Mouse (Mus musculus): Measurements from ENCODE around the gene Alox12b. TPM values are rescaled to one million over a fixed set of nuclear protein-coding genes. Genes with fewer than 3 reads are reported as not detected.

Alox12b gene
- polyA plus RNA-seq, 1 experiment from 2014 or later: 0.53 TPM

GRCm38 (mm10) chr11:69114621-69115020, 42.2 kb upstream of the Alox12b start:
- H3K4me3 ChIP-seq (ENCODE audit: low read depth, low read length): no peak overlapping the region
- no peak for ATAC-seq
- no peak overlapping the region for H3K4me2 ChIP-seq (ENCODE audit: low read length)
- peaks cover 15% of the 10 kb centered on the region for H3K4me1 ChIP-seq (ENCODE audit: control insufficient read depth, insufficient read depth, low read length)
- no peaks in the 10 kb centered on the region for H3K27me3 ChIP-seq (ENCODE audit: control insufficient read depth, insufficient read depth, low read depth, low read length)
- H3K9me3 ChIP-seq (replicated peaks; ENCODE audit: control insufficient read depth, low read length, poor library complexity, severe bottlenecking): no peaks in the 10 kb centered on the region
- no peak overlapping the region for H3K27ac ChIP-seq (ENCODE audit: low read length)
- no peak overlapping the region for H3K9ac ChIP-seq (ENCODE audit: low read depth, low read length)
- 78% methylated on average over 3 of the region's 3 CpGs for WGBS
- H3K36me3 ChIP-seq (ENCODE audit: control insufficient read depth, insufficient read depth, low read length): no peaks in the 10 kb centered on the region

GRCm38 (mm10) chr11:69116843-69117242, 39.9 kb upstream of the Alox12b start:
- no peak for ATAC-seq
- 65% methylated on average over 5 of the region's 5 CpGs for WGBS

GRCm38 (mm10) chr11:69117737-69118695, 38.8 kb upstream of the Alox12b start:
- H3K27me3 ChIP-seq (ENCODE audit: control insufficient read depth, insufficient read depth, low read depth, low read length): peaks cover 4% of the 10 kb centered on the region; the same call in 1 of the 2 replicates
- no peak for ATAC-seq
- H3K9me3 ChIP-seq (replicated peaks; ENCODE audit: control insufficient read depth, low read length, poor library complexity, severe bottlenecking): no peaks in the 10 kb centered on the region
- peak overlapping the region; percentile 72 for H3K27ac ChIP-seq (ENCODE audit: low read length)
- H3K36me3 ChIP-seq (ENCODE audit: control insufficient read depth, insufficient read depth, low read length): no peaks in the 10 kb centered on the region
- H3K9ac ChIP-seq (ENCODE audit: low read depth, low read length): peak overlapping the region; percentile 66
- under 1% methylated on average over 44 of the region's 45 CpGs for WGBS
- H3K4me2 ChIP-seq (ENCODE audit: low read length): peak overlapping the region; percentile 95
- peaks cover 28% of the 10 kb centered on the region for H3K4me1 ChIP-seq (ENCODE audit: control insufficient read depth, insufficient read depth, low read length)
- peak overlapping the region; percentile 60 for H3K4me3 ChIP-seq (ENCODE audit: low read depth, low read length)

More at GRCm38 (mm10) chr11:69116843-69117242, 39.9 kb upstream of the Alox12b start:
- Histone ChIP-seq H3K9ac (ENCODE audit: low read depth, low read length) (no peak overlapping the region), H3K4me3 (ENCODE audit: low read depth, low read length) (no peak overlapping the region; the same call in 1 of the 2 replicates), H3K27me3 (ENCODE audit: control insufficient read depth, insufficient read depth, low read depth, low read length) (peaks cover 4% of the 10 kb centered on the region; the same call in 1 of the 2 replicates), H3K4me2 (ENCODE audit: low read length) (peak overlapping the region; percentile 95), H3K36me3 (ENCODE audit: control insufficient read depth, insufficient read depth, low read length) (no peaks in the 10 kb centered on the region), H3K4me1 (ENCODE audit: control insufficient read depth, insufficient read depth, low read length) (peaks cover 28% of the 10 kb centered on the region), H3K27ac (ENCODE audit: low read length) (no peak overlapping the region), H3K9me3 (replicated peaks; ENCODE audit: control insufficient read depth, low read length, poor library complexity, severe bottlenecking) (no peaks in the 10 kb centered on the region)

- peaks cover 28% of the 10 kb centered on the region for H3K4me1 ChIP-seq (ENCODE audit: control insufficient read depth, insufficient read depth, low read length)
- ATAC-seq: peak; percentile 21; the same call in 1 of the 2 replicates
- peak overlapping the region; percentile 53 for H3K9ac ChIP-seq (ENCODE audit: low read depth, low read length)
- H3K27me3 ChIP-seq (ENCODE audit: control insufficient read depth, insufficient read depth, low read depth, low read length): peaks cover 4% of the 10 kb centered on the region; the same call in 1 of the 2 replicates
- H3K9me3 ChIP-seq (replicated peaks; ENCODE audit: control insufficient read depth, low read length, poor library complexity, severe bottlenecking): no peaks in the 10 kb centered on the region
- under 1% methylated on average over 15 of the region's 15 CpGs for WGBS
- no peaks in the 10 kb centered on the region for H3K36me3 ChIP-seq (ENCODE audit: control insufficient read depth, insufficient read depth, low read length)
- H3K4me2 ChIP-seq (ENCODE audit: low read length): peak overlapping the region; percentile 95
- H3K4me3 ChIP-seq (ENCODE audit: low read depth, low read length): peak overlapping the region; percentile 60
- H3K27ac ChIP-seq (ENCODE audit: low read length): no peak overlapping the region
Observed at GRCm38 (mm10) chr11:69118765-69119164, 38.0 kb upstream of the Alox12b start.

- H3K36me3 ChIP-seq (ENCODE audit: control insufficient read depth, insufficient read depth, low read length): no peaks in the 10 kb centered on the region
- H3K4me1 ChIP-seq (ENCODE audit: control insufficient read depth, insufficient read depth, low read length): peaks cover 28% of the 10 kb centered on the region
- H3K9ac ChIP-seq (ENCODE audit: low read depth, low read length): no peak overlapping the region
- 34% methylated on average over 14 of the region's 14 CpGs for WGBS
- no peaks in the 10 kb centered on the region for H3K9me3 ChIP-seq (replicated peaks; ENCODE audit: control insufficient read depth, low read length, poor library complexity, severe bottlenecking)
- H3K4me2 ChIP-seq (ENCODE audit: low read length): peak overlapping the region; percentile 95
- H3K27ac ChIP-seq (ENCODE audit: low read length): no peak overlapping the region
- no peak for ATAC-seq
- peaks cover 4% of the 10 kb centered on the region; the same call in 1 of the 2 replicates for H3K27me3 ChIP-seq (ENCODE audit: control insufficient read depth, insufficient read depth, low read depth, low read length)
- no peak overlapping the region for H3K4me3 ChIP-seq (ENCODE audit: low read depth, low read length)
Observed at GRCm38 (mm10) chr11:69119446-69120155, 37.2 kb upstream of the Alox12b start.

GRCm38 (mm10) chr11:69120221-69121000, 36.4 kb upstream of the Alox12b start, which contains the start of gene Hes7:
Hes7 (plus strand) TSS chr11:69120404.
- Histone ChIP-seq H3K4me2 (ENCODE audit: low read length) (peak within 1 kb of the TSS; percentile 95), H3K9ac (ENCODE audit: low read depth, low read length) (peak within 1 kb of the TSS; percentile 74), H3K4me1 (ENCODE audit: control insufficient read depth, insufficient read depth, low read length) (peaks cover 28% of the 10 kb centered on the region), H3K9me3 (replicated peaks; ENCODE audit: control insufficient read depth, low read length, poor library complexity, severe bottlenecking) (no peaks in the 10 kb centered on the region), H3K27ac (ENCODE audit: low read length) (no peak within 1 kb of the TSS), H3K4me3 (ENCODE audit: low read depth, low read length) (peak within 1 kb of the TSS; percentile 79), H3K36me3 (ENCODE audit: control insufficient read depth, insufficient read depth, low read length) (no peaks in the 10 kb centered on the region), H3K27me3 (ENCODE audit: control insufficient read depth, insufficient read depth, low read depth, low read length) (peaks cover 4% of the 10 kb centered on the region; the same call in 1 of the 2 replicates)
- no peak for ATAC-seq
- 1% methylated on average over 27 of the region's 27 CpGs for WGBS

GRCm38 (mm10) chr11:69121001-69121740, 35.6 kb upstream of the Alox12b start:
- H3K9me3 ChIP-seq (replicated peaks; ENCODE audit: control insufficient read depth, low read length, poor library complexity, severe bottlenecking): no peaks in the 10 kb centered on the region
- 1% methylated on average over 33 of the region's 33 CpGs for whole genome bisulfite sequencing
- peaks cover 4% of the 10 kb centered on the region; the same call in 1 of the 2 replicates for H3K27me3 ChIP-seq (ENCODE audit: control insufficient read depth, insufficient read depth, low read depth, low read length)
- no peak overlapping the region for H3K27ac ChIP-seq (ENCODE audit: low read length)
- H3K4me2 ChIP-seq (ENCODE audit: low read length): peak overlapping the region; percentile 90
- H3K36me3 ChIP-seq (ENCODE audit: control insufficient read depth, insufficient read depth, low read length): no peaks in the 10 kb centered on the region
- no peak for ATAC-seq
- H3K4me1 ChIP-seq (ENCODE audit: control insufficient read depth, insufficient read depth, low read length): peaks cover 30% of the 10 kb centered on the region
- peak overlapping the region; percentile 79 for H3K4me3 ChIP-seq (ENCODE audit: low read depth, low read length)
- peak overlapping the region; percentile 74 for H3K9ac ChIP-seq (ENCODE audit: low read depth, low read length)
